Comparison of ENCODE assay signal across 8 mouse cellular contexts in the genomic region with DNA sequence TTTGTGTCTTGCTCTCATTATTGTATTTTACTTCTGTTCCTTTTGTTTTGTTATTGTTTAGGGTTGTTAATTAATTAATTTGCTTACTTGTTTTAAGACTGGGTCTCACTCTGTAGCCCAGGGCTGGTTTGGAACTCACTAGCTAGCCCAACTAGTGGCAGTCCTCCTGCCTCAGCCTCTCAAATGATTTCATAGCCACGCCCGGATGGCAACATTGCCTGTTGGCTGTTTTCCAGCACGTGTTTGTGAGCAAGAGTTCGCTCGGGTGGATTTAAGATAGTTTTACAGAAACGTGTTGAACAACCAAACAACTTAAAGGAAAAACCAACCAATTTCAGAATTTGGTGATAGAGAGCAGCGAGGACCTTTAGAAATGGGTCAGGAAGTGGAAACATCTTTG. TPM values are rescaled to one million over a fixed set of nuclear protein-coding genes. Genes with fewer than 3 reads are reported as not detected.
A peak's percentile ranks its signal among the peaks of the same experiment; 100 is the strongest.
DNase-seq lines count a peak whose midpoint lies in the region; ATAC-seq and TF ChIP-seq lines count a peak whose summit lies in the region.

No protein-coding gene starts in this region.

- no peak overlapping the region for H3K27ac ChIP-seq in spleen, adult 2 months (ENCODE audit: insufficient read depth, low read length)
- H3K27ac ChIP-seq in embryonic facial prominence, embryonic 12.5 days: no peak overlapping the region
- H3K27ac ChIP-seq in hindbrain, embryonic 16.5 days (ENCODE audit: low read depth, low read length): no peak overlapping the region
- H3K27ac ChIP-seq in stomach, embryonic 14.5 days (ENCODE audit: low read length): no peak overlapping the region; the same call in 1 of the 2 replicates

- no peaks in the 10 kb centered on the region for H3K27me3 ChIP-seq in spleen, adult 2 months (ENCODE audit: control insufficient read depth, insufficient read depth, low read length)
- H3K27me3 ChIP-seq in embryonic facial prominence, embryonic 12.5 days: no peaks in the 10 kb centered on the region; the same call in 1 of the 2 replicates
- no peaks in the 10 kb centered on the region for H3K27me3 ChIP-seq in hindbrain, embryonic 16.5 days (replicated peaks; ENCODE audit: control insufficient read depth, insufficient read depth, low read length)
- no peaks in the 10 kb centered on the region for H3K27me3 ChIP-seq in stomach, embryonic 14.5 days (ENCODE audit: control insufficient read depth, insufficient read depth, low read length)

- no peaks in the 10 kb centered on the region for H3K36me3 ChIP-seq in spleen, adult 2 months (ENCODE audit: control insufficient read depth, insufficient read depth, low read length)
- H3K36me3 ChIP-seq in embryonic facial prominence, embryonic 12.5 days: no peaks in the 10 kb centered on the region
- no peaks in the 10 kb centered on the region for H3K36me3 ChIP-seq in hindbrain, embryonic 16.5 days (ENCODE audit: control insufficient read depth, insufficient read depth, low read length)
- no peaks in the 10 kb centered on the region for H3K36me3 ChIP-seq in stomach, embryonic 14.5 days (ENCODE audit: control insufficient read depth, insufficient read depth, low read length)

- WGBS in spleen, adult 2 months: 44% methylated on average over 7 of the region's 7 CpGs
- WGBS in embryonic facial prominence, embryonic 12.5 days: 87% methylated on average over 7 of the region's 7 CpGs
- WGBS in hindbrain, embryonic 16.5 days: 71% methylated on average over 7 of the region's 7 CpGs
- 69% methylated on average over 7 of the region's 7 CpGs for WGBS in stomach, embryonic 14.5 days

- no peak for TF ChIP-seq POLR2A in spleen, adult 2 months (IDR thresholded peaks at IDR 0.05; ENCODE audit: low read depth, low read length)

- no peak for DNase-seq in spleen, adult 2 months (ENCODE audit: low read depth in 1 of 2, low spot score in 2 of 2)
- DNase-seq in spleen, postnatal 10 days (ENCODE audit: low spot score in 2 of 2): no peak
- DNase-seq in frontal cortex, postnatal 36 days (ENCODE audit: low spot score in 2 of 2): no peak

- peak overlapping the region; percentile 72 for H3K4me2 ChIP-seq in embryonic facial prominence, embryonic 12.5 days (replicated peaks)
- peak overlapping the region; percentile 80 for H3K4me2 ChIP-seq in hindbrain, embryonic 16.5 days (ENCODE audit: low read length)
- peak overlapping the region; percentile 94 for H3K4me2 ChIP-seq in stomach, embryonic 14.5 days (replicated peaks; ENCODE audit: low read depth, low read length)

- no peak for TF ChIP-seq CTCF in spleen, adult 2 months (IDR thresholded peaks at IDR 0.05; ENCODE audit: extremely low read depth, insufficient read depth, insufficient read length, insufficient replicate concordance)

- no peaks in the 10 kb centered on the region for H3K9me3 ChIP-seq in embryonic facial prominence, embryonic 12.5 days
- no peaks in the 10 kb centered on the region for H3K9me3 ChIP-seq in hindbrain, embryonic 16.5 days (ENCODE audit: control insufficient read depth, low read length)
- H3K9me3 ChIP-seq in stomach, embryonic 14.5 days (ENCODE audit: control insufficient read depth, low read depth, low read length): no peaks in the 10 kb centered on the region

- H3K4me1 ChIP-seq in spleen, adult 2 months (ENCODE audit: control insufficient read depth, insufficient read depth, insufficient read length): peaks cover 3% of the 10 kb centered on the region; the same call in 1 of the 2 replicates
- peaks cover 6% of the 10 kb centered on the region; the same call in 1 of the 2 replicates for H3K4me1 ChIP-seq in embryonic facial prominence, embryonic 12.5 days
- peaks cover 17% of the 10 kb centered on the region for H3K4me1 ChIP-seq in hindbrain, embryonic 16.5 days (ENCODE audit: control insufficient read depth, insufficient read depth, low read depth, low read length)
- peaks cover 8% of the 10 kb centered on the region for H3K4me1 ChIP-seq in stomach, embryonic 14.5 days (ENCODE audit: control insufficient read depth, insufficient read depth, low read length)

- H3K4me3 ChIP-seq in spleen, adult 2 months (ENCODE audit: extremely low read depth, insufficient read depth, insufficient read length): 0 out of 2 replicates have a peak overlapping the region, but pooled peaks have one; percentile 5
- H3K4me3 ChIP-seq in embryonic facial prominence, embryonic 12.5 days: peak overlapping the region; percentile 66; the same call in 1 of the 2 replicates
- H3K4me3 ChIP-seq in hindbrain, embryonic 16.5 days (ENCODE audit: low read length): peak overlapping the region; percentile 86
- H3K4me3 ChIP-seq in stomach, embryonic 14.5 days (ENCODE audit: low read depth, low read length): peak overlapping the region; percentile 80

- peak overlapping the region; percentile 67; the same call in 1 of the 2 replicates for H3K9ac ChIP-seq in embryonic facial prominence, embryonic 12.5 days
- peak overlapping the region; percentile 74; the same call in 1 of the 2 replicates for H3K9ac ChIP-seq in hindbrain, embryonic 16.5 days (ENCODE audit: low read depth, low read length)
- H3K9ac ChIP-seq in stomach, embryonic 14.5 days (replicated peaks; ENCODE audit: low read depth, low read length): no peak overlapping the region

- ATAC-seq in embryonic facial prominence, embryonic 12.5 days (ENCODE audit: insufficient number of reproducible peaks, insufficient read depth, low FRiP score, low TSS enrichment): no peak
- ATAC-seq in hindbrain, embryonic 16.5 days: no peak
- ATAC-seq in stomach, embryonic 14.5 days (ENCODE audit: insufficient number of reproducible peaks, insufficient read depth, low FRiP score, low read depth): no peak
- no peak for ATAC-seq in megakaryocyte, adult 5-6 weeks (ENCODE audit: poor library complexity, severe bottlenecking)
- no peak for ATAC-seq in erythroblast, adult 5-6 weeks (replicated peaks; ENCODE audit: low FRiP score, poor library complexity, severe bottlenecking)

RNA-seq across cellular contexts. Expression of gene Akap12, which starts 1.3 kb away (rescaled TPM):
- 4.1 and 5.0 TPM in 2 replicates for polyA plus RNA-seq in spleen, adult 2 months (2012; rRNA removed)
- 34.5 and 37.5 TPM in 2 replicates for polyA plus RNA-seq in embryonic facial prominence, embryonic 12.5 days (2016; fragmentation: Nextera tagmentation; extraction: Ambion mirVana)
- polyA plus RNA-seq in hindbrain, embryonic 16.5 days (2015; fragmentation: Nextera tagmentation; extraction: Ambion mirVana): 42.4 and 50.7 TPM in 2 replicates
- 59.0 and 64.0 TPM in 2 replicates for polyA plus RNA-seq in stomach, embryonic 14.5 days (2014; fragmentation: Nextera tagmentation; extraction: Ambion mirVana)
- total RNA-seq in megakaryocyte, adult 5-6 weeks (2015): 0.02 and 0.18 TPM in 2 replicates
- total RNA-seq in megakaryocyte, adult 5-6 weeks (2017): 0.07 and 0.41 TPM in 2 replicates
- not detected in 2 replicates for total RNA-seq in erythroblast, adult 5-6 weeks (2015; ENCODE audit: low replicate concordance)
- total RNA-seq in erythroblast, adult 5-6 weeks (2017; ENCODE audit: low replicate concordance): 0.14 TPM in 1 of 2 replicates, not detected in the other

Comparison
In these comparisons a context has a peak if more than half of its experiments do, and no peak if none do; other contexts are left out.
1. H3K4me3 ChIP-seq: peak in every context shown above with its lines; median percentile 86 in hindbrain, embryonic 16.5 days; 80 in stomach, embryonic 14.5 days; 66 in embryonic facial prominence, embryonic 12.5 days; 5 in spleen, adult 2 months.